Mouse (Mus musculus) mesoderm, embryonic 11.5 days (tissue): Measurements from ENCODE around the gene Cdrt4.

Experiments
- DNase-seq: peaks from one replicate; pipeline ENCODE4 v3.0.0-alpha.2; 2012; ENCODE audit warnings: low read depth, low spot score

The Cdrt4 gene

GRCm38 (mm10) chr11:62951012-62951411 lies at the start of gene Cdrt4:
Gene Cdrt4, plus strand, starts transcription at chr11:62951193.
- no peak for DNase-seq

- DNase-seq: peak; percentile 82
These were observed 49.2 kb upstream of the Cdrt4 start for GRCm38 (mm10) chr11:62901699-62902323.

GRCm38 (mm10) chr11:62903871-62904495 lies 47.0 kb upstream of the Cdrt4 start:
- DNase-seq: no peak

- DNase-seq: no peak
These were observed 41.2 kb upstream of the Cdrt4 start for GRCm38 (mm10) chr11:62909720-62910306.

- no peak for DNase-seq
These were observed 39.6 kb upstream of the Cdrt4 start for GRCm38 (mm10) chr11:62911362-62911761.

- no peak for DNase-seq
These were observed 37.9 kb upstream of the Cdrt4 start for GRCm38 (mm10) chr11:62913141-62913540.

- DNase-seq: no peak
These were observed 36.5 kb upstream of the Cdrt4 start for GRCm38 (mm10) chr11:62914532-62914931.

- DNase-seq: no peak
These were observed 35.5 kb upstream of the Cdrt4 start for GRCm38 (mm10) chr11:62915486-62915885.

- no peak for DNase-seq
These were observed 34.2 kb upstream of the Cdrt4 start for GRCm38 (mm10) chr11:62916765-62917164.

GRCm38 (mm10) chr11:62919946-62920742 lies 30.8 kb upstream of the Cdrt4 start:
- no peak for DNase-seq

GRCm38 (mm10) chr11:62920743-62921050 lies 30.3 kb upstream of the Cdrt4 start:
- DNase-seq: no peak

- DNase-seq: peak; percentile 96
These were observed 29.7 kb upstream of the Cdrt4 start for GRCm38 (mm10) chr11:62921052-62921977.

- no peak for DNase-seq
These were observed 26.8 kb upstream of the Cdrt4 start for GRCm38 (mm10) chr11:62924091-62924761.

GRCm38 (mm10) chr11:62929799-62930198 lies 21.2 kb upstream of the Cdrt4 start:
- DNase-seq: peak; percentile 41

GRCm38 (mm10) chr11:62930574-62930973 lies 20.4 kb upstream of the Cdrt4 start:
- DNase-seq: no peak

GRCm38 (mm10) chr11:62931141-62931540 lies 19.9 kb upstream of the Cdrt4 start:
- no peak for DNase-seq

GRCm38 (mm10) chr11:62933099-62933498 lies 17.9 kb upstream of the Cdrt4 start:
- DNase-seq: no peak

- DNase-seq: no peak
These were observed 16.0 kb upstream of the Cdrt4 start for GRCm38 (mm10) chr11:62934795-62935514.

GRCm38 (mm10) chr11:62937986-62938385 lies 13.0 kb upstream of the Cdrt4 start:
- no peak for DNase-seq

- DNase-seq: no peak
These were observed 12.1 kb upstream of the Cdrt4 start for GRCm38 (mm10) chr11:62938921-62939320.
